Mouse (Mus musculus) embryonic fibroblast, embryonic 13.5 days (primary cell): ENCODE measurements around the gene Topbp1.

Experiments used
- CTCF ChIP-seq: IDR thresholded peaks from 2 replicates; pipeline ENCODE4 v1.5.1; 2011; ENCODE audit warnings: mild to moderate bottlenecking, control low read depth, low read length, moderate library complexity, borderline replicate concordance; ENCODE audit not compliant: insufficient read depth
- POLR2A ChIP-seq: IDR thresholded peaks from 2 replicates; pipeline ENCODE4 v1.6.1; 2011; ENCODE audit warnings: low read depth, mild to moderate bottlenecking, control low read depth, low read length, moderate library complexity

GRCm38 (mm10) chr9:103265778-103266177, 39.2 kb upstream of the Topbp1 start:
- no peak for TF ChIP-seq CTCF
- TF ChIP-seq POLR2A: no peak
